ENCODE assay signal across 26 mouse cellular contexts in genomic region chr9:51661911-51662310, GRCm38 (mm10).
DNase-seq lines count a peak whose midpoint lies in the region; ATAC-seq and TF ChIP-seq lines count a peak whose summit lies in the region.
"Had no signal": no experiment of that assay in that cellular context is flagged by ENCODE, and none has a peak within 500 bp of the region (broad histone marks: within the 10 kb centered on the region; RNA-seq: fewer than 3 reads in every experiment).

No protein-coding gene starts in this region.

- no peak for TF ChIP-seq CTCF in lung, embryonic 14.5 days (IDR thresholded peaks at IDR 0.05; ENCODE audit: low read depth)

- no peak for ATAC-seq in lung, embryonic 14.5 days (ENCODE audit: insufficient read depth)
- ATAC-seq: CD4-positive, CD25-positive, alpha-beta regulatory T cell, adult 4 months; forebrain, embryonic 15.5 days; intestine, embryonic 16.5 days; midbrain, embryonic 13.5 days had no signal

- no peak overlapping the region for H3K27ac ChIP-seq in lung, embryonic 14.5 days (ENCODE audit: low read depth)
- H3K27ac ChIP-seq: embryonic facial prominence, embryonic 13.5 days; forebrain, embryonic 10.5 days; forebrain, embryonic 15.5 days; hindbrain, embryonic 13.5 days; kidney, postnatal 0 days; limb, embryonic 12.5 days; liver, embryonic 15.5 days; macrophage; midbrain, embryonic 13.5 days; stomach, embryonic 15.5 days had no signal

- 71% methylated on average over 2 of the region's 2 CpGs for WGBS in lung, embryonic 14.5 days

- no peak overlapping the region for H3K4me3 ChIP-seq in lung, embryonic 14.5 days (ENCODE audit: low read depth, low read length)
- H3K4me3 ChIP-seq: embryonic facial prominence, embryonic 13.5 days; forebrain, embryonic 10.5 days; forebrain, embryonic 15.5 days; hindbrain, embryonic 13.5 days; limb, embryonic 12.5 days; liver, embryonic 15.5 days; midbrain, embryonic 13.5 days; stomach, embryonic 15.5 days had no signal

- intact Hi-C loops in heart, postnatal 25 days (cut with DNase I): no loop called here

- peak; percentile 42 to 63 for DNase-seq in heart, adult 18-20 months
- no peak for DNase-seq in heart, postnatal 25 days (ENCODE audit: low spot score)
- DNase-seq in lung, embryonic 14.5 days: peak; percentile 41
- DNase-seq in lung, postnatal 4 days: no peak
- peak; percentile 13 to 33 for DNase-seq in gastrocnemius, adult 8-10 months (ENCODE audit: low spot score in 2 of 2)
- peak; percentile 49 for DNase-seq in skeletal muscle tissue, adult 2 months (ENCODE audit: low read depth, low spot score)
- no peak for DNase-seq in retina, embryonic 14.5 days (ENCODE audit: low spot score)
- DNase-seq: adrenal gland, postnatal 25 days; cerebellum, adult 18-20 months; kidney, adult 8-10 months; retina, postnatal 1 day; right cerebral cortex, postnatal 14 days; thymus, adult 18-20 months; thymus, postnatal 25 days had no signal

- no peaks in the 10 kb centered on the region for H3K36me3 ChIP-seq in lung, embryonic 14.5 days (ENCODE audit: insufficient read depth)
- H3K36me3 ChIP-seq: embryonic facial prominence, embryonic 13.5 days; forebrain, embryonic 10.5 days; forebrain, embryonic 15.5 days; hindbrain, embryonic 13.5 days; limb, embryonic 12.5 days; liver, embryonic 15.5 days; midbrain, embryonic 13.5 days; stomach, embryonic 15.5 days had no signal

- H3K27me3 ChIP-seq in lung, embryonic 14.5 days (ENCODE audit: insufficient read depth, low read length): no peaks in the 10 kb centered on the region
- H3K27me3 ChIP-seq: embryonic facial prominence, embryonic 13.5 days; forebrain, embryonic 15.5 days; hindbrain, embryonic 13.5 days; limb, embryonic 12.5 days; liver, embryonic 15.5 days; midbrain, embryonic 13.5 days; stomach, embryonic 15.5 days had no signal

- H3K4me1 ChIP-seq in lung, embryonic 14.5 days (ENCODE audit: insufficient read depth): 0 out of 2 replicates have a peak, but pooled peaks cover 5% of the 10 kb centered on the region
- H3K4me1 ChIP-seq: forebrain, embryonic 15.5 days; liver, embryonic 15.5 days; midbrain, embryonic 13.5 days; stomach, embryonic 15.5 days had no signal

- no peaks in the 10 kb centered on the region for H3K9me3 ChIP-seq in lung, embryonic 14.5 days (ENCODE audit: low read depth, low read length)
- H3K9me3 ChIP-seq: forebrain, embryonic 10.5 days; forebrain, embryonic 15.5 days; hindbrain, embryonic 13.5 days; limb, embryonic 12.5 days; liver, embryonic 15.5 days; midbrain, embryonic 13.5 days; stomach, embryonic 15.5 days had no signal

- no peak overlapping the region for H3K4me2 ChIP-seq in lung, embryonic 14.5 days
- H3K4me2 ChIP-seq: embryonic facial prominence, embryonic 13.5 days; forebrain, embryonic 15.5 days; hindbrain, embryonic 13.5 days; limb, embryonic 12.5 days; liver, embryonic 15.5 days; midbrain, embryonic 13.5 days; stomach, embryonic 15.5 days had no signal

- no peak overlapping the region for H3K9ac ChIP-seq in lung, embryonic 14.5 days
- H3K9ac ChIP-seq: embryonic facial prominence, embryonic 13.5 days; forebrain, embryonic 15.5 days; hindbrain, embryonic 13.5 days; limb, embryonic 12.5 days; liver, embryonic 15.5 days; midbrain, embryonic 13.5 days; stomach, embryonic 15.5 days had no signal

Comparison
In these comparisons a context has a peak if more than half of its experiments do, and no peak if none do; other contexts are left out.
1. DNase-seq: peak in heart, adult 18-20 months (2 of 2), lung, embryonic 14.5 days (single experiment), gastrocnemius, adult 8-10 months (2 of 2) and skeletal muscle tissue, adult 2 months (single experiment); none in heart, postnatal 25 days (single experiment), lung, postnatal 4 days (0 of 2) and retina, embryonic 14.5 days (single experiment).